Mouse (Mus musculus) stomach, embryonic 14.5 days (tissue): ENCODE measurements around the gene Ppp2ca. TPM values are rescaled to one million over a fixed set of nuclear protein-coding genes. Genes with fewer than 3 reads are reported as not detected.
A peak's percentile ranks its signal among the peaks of the same experiment; 100 is the strongest.
"Not testable (repeated sequence)": the region's sequence is repeated elsewhere in the genome, so short reads cannot be mapped to it uniquely, and the experiment has no call there.

Experiments
- ATAC-seq: fragments of 200-750 bp; cut with Nextera tagmentation; 2 replicates; pipeline ENCODE4 v1.8.0; 2017; ENCODE audit warnings: low read depth, moderate TSS enrichment; ENCODE audit not compliant: insufficient number of reproducible peaks, insufficient read depth, low FRiP score
- H3K27ac ChIP-seq: fragments of 300-500 bp; sonication (generic); 2 replicates; pipeline ENCODE4 v1.5.1; 2014; ENCODE audit warnings: mild to moderate bottlenecking, low read length, moderate library complexity, mixed read lengths
- H3K27me3 ChIP-seq: fragments of 300-500 bp; sonication (generic); 2 replicates; pipeline ENCODE4 v1.6.1; 2014; ENCODE audit warnings: low read length, control low read depth, mixed read lengths; ENCODE audit not compliant: control insufficient read depth, insufficient read depth
- H3K36me3 ChIP-seq: fragments of 300-500 bp; sonication (generic); 2 replicates; pipeline ENCODE4 v1.6.1; 2014; ENCODE audit warnings: mild to moderate bottlenecking, control low read depth, low read length, moderate library complexity, mixed read lengths; ENCODE audit not compliant: control insufficient read depth, insufficient read depth
- H3K4me1 ChIP-seq: fragments of 300-500 bp; sonication (generic); 2 replicates; pipeline ENCODE4 v1.6.1; 2014; ENCODE audit warnings: low read length, control low read depth, mixed read lengths; ENCODE audit not compliant: control insufficient read depth, insufficient read depth
- H3K4me2 ChIP-seq: fragments of 300-500 bp; sonication (generic); replicated peaks from 2 replicates; pipeline ENCODE4 v1.6.1; 2014; ENCODE audit warnings: low read depth, low read length, control low read depth
- H3K4me3 ChIP-seq: fragments of 300-500 bp; sonication (generic); 2 replicates; pipeline ENCODE4 v1.5.1; 2014; ENCODE audit warnings: low read depth, low read length, control low read depth
- H3K9ac ChIP-seq: fragments of 300-500 bp; sonication (generic); replicated peaks from 2 replicates; pipeline ENCODE4 v1.6.1; 2014; ENCODE audit warnings: low read depth, mild to moderate bottlenecking, control low read depth, low read length, moderate library complexity, mixed read lengths
- H3K9me3 ChIP-seq: fragments of 300-500 bp; sonication (generic); 2 replicates; pipeline ENCODE4 v1.6.1; 2016; ENCODE audit warnings: low read depth, low read length, control low read depth; ENCODE audit not compliant: control insufficient read depth
- WGBS: fragments of 180-500 bp; shearing (Covaris S2); extraction: QIAGEN DNeasy Blood & Tissue Kit; methylation state at CpG from one replicate; pipeline ENCODE4 v1.1.7; 2014; 5-methylcytosine and 5-hydroxymethylcytosine counted together
- polyA plus RNA-seq: library from polyadenylated mRNA; unstranded; fragments of >200 nt; fragmentation: Nextera tagmentation; extraction: Ambion mirVana; gene quantifications from 2 replicates; pipeline ENCODE4 v1.2.1, GENCODE M21; 2014

The Ppp2ca gene
- polyA plus RNA-seq, 1 experiment from 2014 or later, result 88.3 TPM

- Histone ChIP-seq H3K4me2 (peak overlapping the region; percentile 73), H3K27ac (peak overlapping the region; percentile 100; the same call in 1 of the 2 replicates), H3K36me3 (no peaks in the 10 kb centered on the region; the same call in 1 of the 2 replicates), H3K4me3 (peak overlapping the region; percentile 64), H3K27me3 (no peaks in the 10 kb centered on the region), H3K9me3 (no peaks in the 10 kb centered on the region), H3K4me1 (peaks cover 34% of the 10 kb centered on the region), H3K9ac (peak overlapping the region; percentile 98)
- ATAC-seq, result no peak
- WGBS, result 3% methylated on average over 7 of the region's 7 CpGs
Observed at GRCm38 (mm10) chr11:52099771-52100219, 1.3 kb downstream of the Ppp2ca start.

GRCm38 (mm10) chr11:52102977-52103376 is 4.5 kb downstream of the Ppp2ca start:
- WGBS, result 76% methylated on average over 4 of the region's 4 CpGs
- Histone ChIP-seq H3K4me1 (peaks cover 28% of the 10 kb centered on the region), H3K27ac (no peak overlapping the region), H3K27me3 (no peaks in the 10 kb centered on the region), H3K36me3 (no peaks in the 10 kb centered on the region; the same call in 1 of the 2 replicates), H3K9me3 (no peaks in the 10 kb centered on the region), H3K4me3 (no peak overlapping the region), H3K9ac (no peak overlapping the region), H3K4me2 (no peak overlapping the region)
- ATAC-seq, result no peak

- Histone ChIP-seq H3K27ac (no peak overlapping the region), H3K4me3 (no peak overlapping the region), H3K4me1 (peaks cover 22% of the 10 kb centered on the region), H3K27me3 (no peaks in the 10 kb centered on the region), H3K9ac (no peak overlapping the region), H3K4me2 (no peak overlapping the region), H3K9me3 (no peaks in the 10 kb centered on the region), H3K36me3 (no peaks in the 10 kb centered on the region; the same call in 1 of the 2 replicates)
- ATAC-seq, result no peak
Observed at GRCm38 (mm10) chr11:52105503-52105902, 7.0 kb downstream of the Ppp2ca start.

- Histone ChIP-seq H3K27ac (no peak overlapping the region), H3K4me3 (no peak overlapping the region), H3K9me3 (no peaks in the 10 kb centered on the region), H3K4me1 (peaks cover 17% of the 10 kb centered on the region), H3K27me3 (no peaks in the 10 kb centered on the region), H3K4me2 (no peak overlapping the region), H3K36me3 (no peaks in the 10 kb centered on the region; the same call in 1 of the 2 replicates), H3K9ac (no peak overlapping the region)
- WGBS, result 90% methylated on average over 2 of the region's 2 CpGs
- ATAC-seq, result no peak
Observed at GRCm38 (mm10) chr11:52106037-52106436, 7.6 kb downstream of the Ppp2ca start.

GRCm38 (mm10) chr11:52106438-52106837 is 8.0 kb downstream of the Ppp2ca start:
- Histone ChIP-seq H3K27ac (no peak overlapping the region), H3K4me1 (peaks cover 13% of the 10 kb centered on the region; the same call in 1 of the 2 replicates), H3K4me3 (no peak overlapping the region), H3K27me3 (no peaks in the 10 kb centered on the region), H3K36me3 (no peaks in the 10 kb centered on the region; the same call in 1 of the 2 replicates), H3K9ac (no peak overlapping the region), H3K9me3 (no peaks in the 10 kb centered on the region), H3K4me2 (no peak overlapping the region)
- ATAC-seq, result no peak
- 84% methylated on average over 1 of the region's 1 CpGs for WGBS

- no peak for ATAC-seq
- no peak overlapping the region for H3K27ac ChIP-seq
- no peaks in the 10 kb centered on the region for H3K27me3 ChIP-seq
- H3K4me2 ChIP-seq, result no peak overlapping the region
- H3K4me3 ChIP-seq, result no peak overlapping the region
- no peaks in the 10 kb centered on the region for H3K9me3 ChIP-seq
- peaks cover 6% of the 10 kb centered on the region for H3K36me3 ChIP-seq
- H3K4me1 ChIP-seq, result peaks cover 7% of the 10 kb centered on the region; the same call in 1 of the 2 replicates
- 96% methylated on average over 5 of the region's 5 CpGs for WGBS
- H3K9ac ChIP-seq, result no peak overlapping the region
Observed at GRCm38 (mm10) chr11:52108796-52109195, 10.3 kb downstream of the Ppp2ca start.

GRCm38 (mm10) chr11:52109421-52109820 is 10.9 kb downstream of the Ppp2ca start:
- H3K4me3 ChIP-seq, result no peak overlapping the region
- WGBS, result 73% methylated on average over 1 of the region's 1 CpGs
- peaks cover 3% of the 10 kb centered on the region; the same call in 1 of the 2 replicates for H3K4me1 ChIP-seq
- H3K36me3 ChIP-seq, result peaks cover 11% of the 10 kb centered on the region
- no peak overlapping the region for H3K9ac ChIP-seq
- H3K4me2 ChIP-seq, result no peak overlapping the region
- no peaks in the 10 kb centered on the region for H3K27me3 ChIP-seq
- no peak for ATAC-seq
- H3K27ac ChIP-seq, result no peak overlapping the region
- H3K9me3 ChIP-seq, result no peaks in the 10 kb centered on the region

GRCm38 (mm10) chr11:52115479-52115878 is 17.0 kb downstream of the Ppp2ca start:
- Histone ChIP-seq H3K27ac (no peak overlapping the region), H3K4me2 (no peak overlapping the region), H3K9me3 (no peaks in the 10 kb centered on the region), H3K27me3 (no peaks in the 10 kb centered on the region), H3K9ac (no peak overlapping the region), H3K36me3 (peaks cover 66% of the 10 kb centered on the region), H3K4me3 (no peak overlapping the region), H3K4me1 (no peaks in the 10 kb centered on the region)
- 92% methylated on average over 3 of the region's 3 CpGs for WGBS
- ATAC-seq, result no peak

- H3K4me3 ChIP-seq, ATAC-seq, H3K4me2 ChIP-seq, H3K4me1 ChIP-seq, H3K27ac ChIP-seq, H3K9me3 ChIP-seq, H3K27me3 ChIP-seq, H3K9ac ChIP-seq: not testable (repeated sequence)
- peaks cover 71% of the 10 kb centered on the region for H3K36me3 ChIP-seq
- WGBS, result 90% methylated on average over 6 of the region's 6 CpGs
Observed at GRCm38 (mm10) chr11:52116117-52116516, 17.6 kb downstream of the Ppp2ca start.
